Mouse (Mus musculus): Measurements from ENCODE around the gene Dusp9. TPM values are rescaled to one million over a fixed set of nuclear protein-coding genes. Genes with fewer than 3 reads are reported as not detected.

Dusp9 gene
- total and polyA plus RNA-seq, 3 experiments = 4.7 to 5.2 TPM; not detected in 1

GRCm38 (mm10) chrX:73653392-73653791 lies 14.2 kb downstream of the Dusp9 start:
- no peak for DNase-seq (ENCODE audit: low read depth, low spot score)
- Histone ChIP-seq H3K36me3 (ENCODE audit: control insufficient read depth in 1 of 2, insufficient read depth in 2 of 2, low read length in 2 of 2) (no peaks in the 10 kb centered on the region), H3K9ac (ENCODE audit: control insufficient read depth, low read depth, low read length, poor library complexity, severe bottlenecking) (no peak overlapping the region), H3K4me3 (ENCODE audit: control insufficient read depth in 1 of 2, insufficient read depth in 1 of 2, low read depth in 2 of 2, low read length in 2 of 2) (no peak overlapping the region), H3K27ac (ENCODE audit: control insufficient read depth, low read depth, low read length) (no peak overlapping the region), H3K27me3 (ENCODE audit: control insufficient read depth in 1 of 2, insufficient read depth in 2 of 2, low read length in 2 of 2) (no peaks in the 10 kb centered on the region), H3K4me1 (ENCODE audit: control insufficient read depth in 1 of 2, insufficient read depth in 2 of 2, low read length in 2 of 2) (peaks cover 0 to 11% of the 10 kb centered on the region in 2 experiments; a peak in 1 of 4 replicates), H3K79me2 (ENCODE audit: control insufficient read depth, insufficient read depth, low read length, poor library complexity) (no peaks in the 10 kb centered on the region), H3K9me3 (replicated peaks; ENCODE audit: insufficient read depth, low read length) (no peaks in the 10 kb centered on the region)
- TF ChIP-seq TAL1 (IDR thresholded peaks at IDR 0.05; ENCODE audit: low read length) = no peak
- TF ChIP-seq RCOR1 (IDR thresholded peaks at IDR 0.05; ENCODE audit: low read depth, low read length) = no peak
- no peak for TF ChIP-seq USF1 (IDR thresholded peaks at IDR 0.05; ENCODE audit: low read depth, low read length)
- TF ChIP-seq USF2 (IDR thresholded peaks at IDR 0.05; ENCODE audit: borderline replicate concordance in 1 of 2, insufficient read depth in 1 of 2, low read depth in 1 of 2, low read length in 2 of 2) = no peak
- TF ChIP-seq CTCF (IDR thresholded peaks at IDR 0.05 in 2 of 3, conservative IDR thresholded peaks at IDR 0.05 in 1 of 3; ENCODE audit: control insufficient read depth in 1 of 3, insufficient read depth in 1 of 3, low read depth in 2 of 3, low read length in 3 of 3, poor library complexity in 1 of 3, severe bottlenecking in 1 of 3) = no peak
- TF ChIP-seq MYB (IDR thresholded peaks at IDR 0.05; ENCODE audit: low read depth, low read length) = no peak
- TF ChIP-seq RAD21 (IDR thresholded peaks at IDR 0.05; ENCODE audit: low read depth, low read length) = no peak
- no peak for TF ChIP-seq ZMIZ1 (IDR thresholded peaks at IDR 0.05; ENCODE audit: low read depth, low read length)
- TF ChIP-seq MYC (IDR thresholded peaks at IDR 0.05; ENCODE audit: low read depth, low read length) = no peak
- no peak for TF ChIP-seq HCFC1 (IDR thresholded peaks at IDR 0.05; ENCODE audit: low read depth, low read length)
- TF ChIP-seq MXI1 (IDR thresholded peaks at IDR 0.05; ENCODE audit: low read depth, low read length) = no peak
- TF ChIP-seq UBTF (IDR thresholded peaks at IDR 0.05; ENCODE audit: borderline replicate concordance, insufficient read depth, low read depth, low read length) = no peak
- TF ChIP-seq ELF1 (IDR thresholded peaks at IDR 0.05; ENCODE audit: low read depth, low read length) = no peak
- no peak for TF ChIP-seq POLR2AphosphoS5 (IDR thresholded peaks at IDR 0.05; ENCODE audit: borderline replicate concordance, low read depth, low read length)
- no peak for TF ChIP-seq NELFE (IDR thresholded peaks at IDR 0.05; ENCODE audit: low read depth, low read length)
- TF ChIP-seq EP300 (IDR thresholded peaks at IDR 0.05; ENCODE audit: low read depth in 1 of 2, low read length in 2 of 2) = no peak
- no peak for TF ChIP-seq CHD2 (IDR thresholded peaks at IDR 0.05; ENCODE audit: low read length)
- TF ChIP-seq MAFK (IDR thresholded peaks at IDR 0.05; ENCODE audit: borderline replicate concordance, low read depth, low read length) = no peak

- Histone ChIP-seq H3K27me3 (ENCODE audit: control insufficient read depth in 1 of 2, insufficient read depth in 2 of 2, low read length in 2 of 2) (no peaks in the 10 kb centered on the region), H3K27ac (ENCODE audit: control insufficient read depth, low read depth, low read length) (no peak overlapping the region), H3K36me3 (ENCODE audit: control insufficient read depth in 1 of 2, insufficient read depth in 2 of 2, low read length in 2 of 2) (no peaks in the 10 kb centered on the region), H3K9me3 (replicated peaks; ENCODE audit: insufficient read depth, low read length) (no peaks in the 10 kb centered on the region), H3K79me2 (ENCODE audit: control insufficient read depth, insufficient read depth, low read length, poor library complexity) (no peaks in the 10 kb centered on the region), H3K4me1 (ENCODE audit: control insufficient read depth in 1 of 2, insufficient read depth in 2 of 2, low read length in 2 of 2) (peaks cover 0 to 11% of the 10 kb centered on the region in 2 experiments; a peak in 1 of 4 replicates), H3K4me3 (ENCODE audit: control insufficient read depth in 1 of 2, insufficient read depth in 1 of 2, low read depth in 2 of 2, low read length in 2 of 2) (no peak overlapping the region), H3K9ac (ENCODE audit: control insufficient read depth, low read depth, low read length, poor library complexity, severe bottlenecking) (no peak overlapping the region)
- peak; percentile 75 for DNase-seq (ENCODE audit: low read depth, low spot score)
- TF ChIP-seq USF2 (IDR thresholded peaks at IDR 0.05; ENCODE audit: borderline replicate concordance in 1 of 2, insufficient read depth in 1 of 2, low read depth in 1 of 2, low read length in 2 of 2) (no peak), MXI1 (IDR thresholded peaks at IDR 0.05; ENCODE audit: low read depth, low read length) (no peak), ZMIZ1 (IDR thresholded peaks at IDR 0.05; ENCODE audit: low read depth, low read length) (no peak), MAFK (IDR thresholded peaks at IDR 0.05; ENCODE audit: borderline replicate concordance, low read depth, low read length) (no peak), MYC (IDR thresholded peaks at IDR 0.05; ENCODE audit: low read depth, low read length) (0 out of 2 replicates have a peak, but pooled peaks have one; percentile 20), SMC3 (IDR thresholded peaks at IDR 0.05; ENCODE audit: low read depth, low read length) (peak; percentile 84), TCF12 (IDR thresholded peaks at IDR 0.05; ENCODE audit: low read depth, low read length) (no peak), ZC3H11A (IDR thresholded peaks at IDR 0.05; ENCODE audit: low read depth, low read length) (peak; percentile 83), ZNF384 (IDR thresholded peaks at IDR 0.05; ENCODE audit: low read depth, low read length) (no peak), GABPA (IDR thresholded peaks at IDR 0.05; ENCODE audit: low read depth, low read length) (no peak), MEF2A (IDR thresholded peaks at IDR 0.05; ENCODE audit: extremely low read depth, insufficient replicate concordance, low read depth, low read length, poor library complexity, severe bottlenecking) (no peak), TBP (IDR thresholded peaks at IDR 0.05; ENCODE audit: low read depth, low read length) (no peak), RAD21 (IDR thresholded peaks at IDR 0.05; ENCODE audit: low read depth, low read length) (peak; percentile 90), USF1 (IDR thresholded peaks at IDR 0.05; ENCODE audit: low read depth, low read length) (no peak), GATA1 (IDR thresholded peaks at IDR 0.05; ENCODE audit: low read depth, low read length) (no peak), CHD1 (IDR thresholded peaks at IDR 0.05; ENCODE audit: low read depth, low read length) (no peak), CTCF (IDR thresholded peaks at IDR 0.05 in 2 of 3, conservative IDR thresholded peaks at IDR 0.05 in 1 of 3; ENCODE audit: control insufficient read depth in 1 of 3, insufficient read depth in 1 of 3, low read depth in 2 of 3, low read length in 3 of 3, poor library complexity in 1 of 3, severe bottlenecking in 1 of 3) (peak; percentile 89 to 97 (median 90)), EP300 (IDR thresholded peaks at IDR 0.05; ENCODE audit: low read depth in 1 of 2, low read length in 2 of 2) (no peak)
Observed at GRCm38 (mm10) chrX:73654177-73654576, 15.0 kb downstream of the Dusp9 start.
